In genomic region chr4:145478128-145478527, GRCm38 (mm10) we compare ENCODE assay signal across 26 mouse cellular contexts. TPM values are rescaled to one million over a fixed set of nuclear protein-coding genes. Genes with fewer than 3 reads are reported as not detected.
A peak's percentile ranks its signal among the peaks of the same experiment; 100 is the strongest.
DNase-seq lines count a peak whose midpoint lies in the region; ATAC-seq and TF ChIP-seq lines count a peak whose summit lies in the region.
"Had no signal": no experiment of that assay in that cellular context is flagged by ENCODE, and none has a peak within 500 bp of the region (broad histone marks: within the 10 kb centered on the region; RNA-seq: fewer than 3 reads in every experiment).

No protein-coding gene starts in this region.

- no peaks in the 10 kb centered on the region for H3K79me2 ChIP-seq in heart, adult 2 months (replicated peaks; ENCODE audit: control insufficient read depth, insufficient read depth, low read length)

- no peak overlapping the region for H3K27ac ChIP-seq in heart, adult 2 months
- no peak overlapping the region for H3K27ac ChIP-seq in lung, embryonic 14.5 days (ENCODE audit: low read depth)
- no peak overlapping the region for H3K27ac ChIP-seq in forebrain, postnatal 0 days (ENCODE audit: low read depth, low read length)
- H3K27ac ChIP-seq: embryonic facial prominence, embryonic 13.5 days; heart, embryonic 13.5 days; hindbrain, embryonic 14.5 days; limb, embryonic 12.5 days; neural tube, embryonic 12.5 days had no signal

- TF ChIP-seq EP300 in heart, adult 2 months (IDR thresholded peaks at IDR 0.05; ENCODE audit: insufficient read depth, low read depth, low read length) = no peak

- intact Hi-C loops in heart, adult 2 months (cut with DNase I) = no loop called here
- intact Hi-C loops in heart, postnatal 10 days (cut with DNase I) = no loop called here

- TF ChIP-seq POLR2A in heart, adult 2 months (IDR thresholded peaks at IDR 0.05; ENCODE audit: insufficient read depth, low read depth, low read length) = no peak

- no peak for DNase-seq in heart, adult 2 months
- no peak for DNase-seq in heart, postnatal 10 days
- no peak for DNase-seq in lung, embryonic 14.5 days
- no peak for DNase-seq in lung, postnatal 10 days
- peak; percentile 2 for DNase-seq in NIH3T3 (ENCODE audit: low read depth)
- peak; percentile 2 for DNase-seq in naive thymus-derived CD4-positive, alpha-beta T cell, adult 2 months (ENCODE audit: low read depth)
- no peak for DNase-seq in forebrain, postnatal 0 days
- DNase-seq: adrenal gland, postnatal 14 days; cerebellum, adult 11 months; cerebellum, postnatal 14 days; heart, postnatal 36 days; kidney, postnatal 10 days; lung, adult 18-20 months; lung, postnatal 4 days; right cerebral cortex, postnatal 4 days had no signal

- no peak for ATAC-seq in lung, embryonic 14.5 days (ENCODE audit: insufficient read depth)
- no peak for ATAC-seq in monocyte, adult 5-6 weeks (replicated peaks; ENCODE audit: insufficient number of reproducible peaks, low FRiP score, low TSS enrichment, poor library complexity, severe bottlenecking)
- no peak for ATAC-seq in forebrain, postnatal 0 days
- ATAC-seq: activated CD4-positive, CD25-positive, alpha-beta regulatory T cell, adult 4 months; forebrain, embryonic 14.5 days; intestine, embryonic 16.5 days had no signal

- no peaks in the 10 kb centered on the region for H3K4me1 ChIP-seq in heart, adult 2 months (ENCODE audit: control insufficient read depth, insufficient read depth, low read length)
- H3K4me1 ChIP-seq in lung, embryonic 14.5 days (ENCODE audit: insufficient read depth) = no peaks in the 10 kb centered on the region
- no peaks in the 10 kb centered on the region for H3K4me1 ChIP-seq in forebrain, postnatal 0 days (ENCODE audit: insufficient read depth)
- H3K4me1 ChIP-seq: embryonic facial prominence, embryonic 13.5 days; heart, embryonic 13.5 days; limb, embryonic 12.5 days; neural tube, embryonic 12.5 days had no signal

- no peak overlapping the region for H3K4me3 ChIP-seq in heart, adult 2 months
- H3K4me3 ChIP-seq in lung, embryonic 14.5 days (ENCODE audit: low read depth, low read length) = no peak overlapping the region
- no peak overlapping the region for H3K4me3 ChIP-seq in forebrain, postnatal 0 days (ENCODE audit: low read depth, low read length)
- H3K4me3 ChIP-seq: embryonic facial prominence, embryonic 13.5 days; heart, embryonic 13.5 days; limb, embryonic 12.5 days; neural tube, embryonic 12.5 days had no signal

- H3K4me2 ChIP-seq in lung, embryonic 14.5 days = no peak overlapping the region
- no peak overlapping the region for H3K4me2 ChIP-seq in forebrain, postnatal 0 days (ENCODE audit: low read depth)
- H3K4me2 ChIP-seq: embryonic facial prominence, embryonic 13.5 days; heart, embryonic 13.5 days; hindbrain, embryonic 14.5 days; limb, embryonic 12.5 days; midbrain, embryonic 11.5 days; neural tube, embryonic 12.5 days had no signal

- 82% methylated on average over 3 of the region's 3 CpGs for WGBS in heart, adult 2 months
- WGBS in lung, embryonic 14.5 days = 70% methylated on average over 3 of the region's 3 CpGs
- WGBS in forebrain, postnatal 0 days = 83% methylated on average over 3 of the region's 3 CpGs

- no peaks in the 10 kb centered on the region for H3K27me3 ChIP-seq in heart, adult 2 months (ENCODE audit: control insufficient read depth, insufficient read depth, low read length)
- no peaks in the 10 kb centered on the region for H3K27me3 ChIP-seq in lung, embryonic 14.5 days (ENCODE audit: insufficient read depth, low read length)
- H3K27me3 ChIP-seq in forebrain, postnatal 0 days (ENCODE audit: insufficient read depth, low read length) = no peaks in the 10 kb centered on the region
- H3K27me3 ChIP-seq: embryonic facial prominence, embryonic 13.5 days; heart, embryonic 13.5 days; limb, embryonic 12.5 days; neural tube, embryonic 12.5 days had no signal

- no peaks in the 10 kb centered on the region for H3K36me3 ChIP-seq in heart, adult 2 months (ENCODE audit: control insufficient read depth, insufficient read depth, low read length)
- no peaks in the 10 kb centered on the region for H3K36me3 ChIP-seq in lung, embryonic 14.5 days (ENCODE audit: insufficient read depth)
- no peaks in the 10 kb centered on the region for H3K36me3 ChIP-seq in forebrain, postnatal 0 days (ENCODE audit: insufficient read depth)
- H3K36me3 ChIP-seq: embryonic facial prominence, embryonic 13.5 days; heart, embryonic 13.5 days; limb, embryonic 12.5 days; neural tube, embryonic 12.5 days had no signal

- TF ChIP-seq CTCF in heart, adult 2 months (IDR thresholded peaks at IDR 0.05) = peak; percentile 31
- peak; percentile 11; the same call in 1 of the 2 replicates for TF ChIP-seq CTCF in lung, embryonic 14.5 days (IDR thresholded peaks at IDR 0.05; ENCODE audit: low read depth)
- TF ChIP-seq CTCF in forebrain, postnatal 0 days (IDR thresholded peaks at IDR 0.05; ENCODE audit: low read depth) = no peak

- H3K9me3 ChIP-seq in lung, embryonic 14.5 days (ENCODE audit: low read depth, low read length) = no peaks in the 10 kb centered on the region; the same call in 1 of the 2 replicates
- H3K9me3 ChIP-seq in forebrain, postnatal 0 days (ENCODE audit: low read length) = peaks cover 23% of the 10 kb centered on the region; the same call in 1 of the 2 replicates

- no peak overlapping the region for H3K9ac ChIP-seq in heart, adult 2 months (ENCODE audit: low read depth, low read length)
- no peak overlapping the region for H3K9ac ChIP-seq in lung, embryonic 14.5 days
- H3K9ac ChIP-seq in forebrain, postnatal 0 days = no peak overlapping the region
- H3K9ac ChIP-seq: embryonic facial prominence, embryonic 13.5 days; heart, embryonic 13.5 days; hindbrain, embryonic 14.5 days; limb, embryonic 12.5 days; neural tube, embryonic 12.5 days had no signal

RNA-seq across cellular contexts. Expression of gene Zfp990, which starts 32.4 kb away (rescaled TPM):
- under 1 TPM; 0.10 to 0.36 TPM for total RNA-seq in heart, adult 2 months (2021)
- 0.20 TPM in 1 of 2 replicates, not detected in the other for polyA plus RNA-seq in heart, adult 2 months (2012; rRNA removed)
- under 1 TPM; 0.93 to 0.94 TPM for total RNA-seq in heart, postnatal 10 days (2021)
- polyA plus RNA-seq in lung, embryonic 14.5 days (2014; fragmentation: Nextera tagmentation; extraction: Ambion mirVana) = 0.13 TPM in 1 of 2 replicates, not detected in the other
- 0.19 TPM in 1 of 3 replicates, not detected in the others for total RNA-seq in monocyte, adult 5-6 weeks (2017)
- total RNA-seq in forebrain, postnatal 0 days (2014; rRNA removed) = not detected in 2 replicates
- not detected in 2 replicates for polyA plus RNA-seq in forebrain, postnatal 0 days (2015; fragmentation: Nextera tagmentation; extraction: Ambion mirVana)
- total RNA-seq: gastrocnemius, adult 8-10 months had no signal
- polyA plus RNA-seq: embryonic facial prominence, embryonic 13.5 days; neural tube, embryonic 12.5 days had no signal

Comparison
In these comparisons a context has a peak if more than half of its experiments do, and no peak if none do; other contexts are left out.
1. DNase-seq: peak in NIH3T3 (single experiment) and naive thymus-derived CD4-positive, alpha-beta T cell, adult 2 months (single experiment); none in heart, adult 2 months (0 of 2), heart, postnatal 10 days (0 of 2), lung, embryonic 14.5 days (single experiment), lung, postnatal 10 days (single experiment) and forebrain, postnatal 0 days (single experiment).